Mouse (Mus musculus): ENCODE measurements at regions not wholly inside any gene's neighbourhood (a gene's known extent, or its start where the extent isn't known, plus 50 kb on each side); places are given as distances from the start of the nearest gene placed in this dataset.

- ATAC-seq = no peak
Observed at GRCm38 (mm10) chr3:14952169-14952729, 66.2 kb downstream of the Car2 start.

GRCm38 (mm10) chr3:14952951-14953350, 66.9 kb downstream of the Car2 start:
- no peak for ATAC-seq

GRCm38 (mm10) chr3:14957481-14957880, 71.4 kb downstream of the Car2 start:
- no peak for ATAC-seq

- no peak for ATAC-seq
Observed at GRCm38 (mm10) chr3:14958277-14958676, 72.2 kb downstream of the Car2 start.

GRCm38 (mm10) chr3:14959586-14959985, 73.5 kb downstream of the Car2 start:
- ATAC-seq = no peak

GRCm38 (mm10) chr3:14964795-14965194, 78.7 kb downstream of the Car2 start:
- ATAC-seq = no peak

- no peak for ATAC-seq
Observed at GRCm38 (mm10) chr3:14965438-14966044, 79.5 kb downstream of the Car2 start.

GRCm38 (mm10) chr3:14967235-14967634, 81.2 kb downstream of the Car2 start:
- no peak for ATAC-seq

GRCm38 (mm10) chr3:14968345-14968744, 82.3 kb downstream of the Car2 start:
- ATAC-seq = no peak

GRCm38 (mm10) chr3:14969698-14970097, 83.6 kb downstream of the Car2 start:
- ATAC-seq = no peak

GRCm38 (mm10) chr3:14971647-14972046, 85.6 kb downstream of the Car2 start:
- ATAC-seq = no peak

GRCm38 (mm10) chr3:14974758-14975157, 88.7 kb downstream of the Car2 start:
- ATAC-seq = no peak

GRCm38 (mm10) chr3:14975203-14975602, 89.1 kb downstream of the Car2 start:
- ATAC-seq = no peak

GRCm38 (mm10) chr3:14979116-14979613, 93.1 kb downstream of the Car2 start:
- ATAC-seq = no peak

GRCm38 (mm10) chr3:14989635-14990034, 103.6 kb downstream of the Car2 start:
- ATAC-seq = no peak

- no peak for ATAC-seq
Observed at GRCm38 (mm10) chr3:14993936-14994335, 107.9 kb downstream of the Car2 start.

- no peak for ATAC-seq
Observed at GRCm38 (mm10) chr3:14997241-14997640, 111.2 kb downstream of the Car2 start.

GRCm38 (mm10) chr3:14998521-14998920, 112.4 kb downstream of the Car2 start:
- ATAC-seq = no peak

GRCm38 (mm10) chr3:14999411-14999810, 113.3 kb downstream of the Car2 start:
- no peak for ATAC-seq

- ATAC-seq = no peak
Observed at GRCm38 (mm10) chr3:14999914-15000313, 113.8 kb downstream of the Car2 start.

GRCm38 (mm10) chr3:15000657-15001056, 114.6 kb downstream of the Car2 start:
- ATAC-seq = no peak

GRCm38 (mm10) chr3:15007821-15008220, 121.7 kb downstream of the Car2 start:
- ATAC-seq = no peak

GRCm38 (mm10) chr3:15008501-15008900, 122.4 kb downstream of the Car2 start:
- ATAC-seq = no peak

GRCm38 (mm10) chr3:15009747-15010146, 123.7 kb downstream of the Car2 start:
- ATAC-seq = no peak

- ATAC-seq = no peak
Observed at GRCm38 (mm10) chr3:15016621-15017020, 130.5 kb downstream of the Car2 start.

Data from inflammation-experienced regulatory T-cells, adult 6 months (primary cell).